Mouse (Mus musculus) large intestine, adult 2 months (tissue): ENCODE measurements around the gene Hoxc10. TPM values are rescaled to one million over a fixed set of nuclear protein-coding genes. Genes with fewer than 3 reads are reported as not detected.

ENCODE experiments used
- DNase-seq: peaks from one replicate; pipeline ENCODE4 v3.0.0-alpha.2; 2012; ENCODE audit warnings: low read depth, low spot score
- WGBS: fragments of 180-500 bp; shearing (Covaris S2); methylation state at CpG from one replicate; pipeline ENCODE4 v1.1.7; 2018; 5-methylcytosine and 5-hydroxymethylcytosine counted together
- polyA plus RNA-seq: library from polyadenylated mRNA; depleted of rRNA; stranded (reverse); fragments of >200 nt; gene quantifications from 2 replicates; pipeline ENCODE4 v1.2.3, GENCODE M21; 2012

Gene Hoxc10
- polyA plus RNA-seq, 1 experiment, result 0.07 TPM

DNA sequence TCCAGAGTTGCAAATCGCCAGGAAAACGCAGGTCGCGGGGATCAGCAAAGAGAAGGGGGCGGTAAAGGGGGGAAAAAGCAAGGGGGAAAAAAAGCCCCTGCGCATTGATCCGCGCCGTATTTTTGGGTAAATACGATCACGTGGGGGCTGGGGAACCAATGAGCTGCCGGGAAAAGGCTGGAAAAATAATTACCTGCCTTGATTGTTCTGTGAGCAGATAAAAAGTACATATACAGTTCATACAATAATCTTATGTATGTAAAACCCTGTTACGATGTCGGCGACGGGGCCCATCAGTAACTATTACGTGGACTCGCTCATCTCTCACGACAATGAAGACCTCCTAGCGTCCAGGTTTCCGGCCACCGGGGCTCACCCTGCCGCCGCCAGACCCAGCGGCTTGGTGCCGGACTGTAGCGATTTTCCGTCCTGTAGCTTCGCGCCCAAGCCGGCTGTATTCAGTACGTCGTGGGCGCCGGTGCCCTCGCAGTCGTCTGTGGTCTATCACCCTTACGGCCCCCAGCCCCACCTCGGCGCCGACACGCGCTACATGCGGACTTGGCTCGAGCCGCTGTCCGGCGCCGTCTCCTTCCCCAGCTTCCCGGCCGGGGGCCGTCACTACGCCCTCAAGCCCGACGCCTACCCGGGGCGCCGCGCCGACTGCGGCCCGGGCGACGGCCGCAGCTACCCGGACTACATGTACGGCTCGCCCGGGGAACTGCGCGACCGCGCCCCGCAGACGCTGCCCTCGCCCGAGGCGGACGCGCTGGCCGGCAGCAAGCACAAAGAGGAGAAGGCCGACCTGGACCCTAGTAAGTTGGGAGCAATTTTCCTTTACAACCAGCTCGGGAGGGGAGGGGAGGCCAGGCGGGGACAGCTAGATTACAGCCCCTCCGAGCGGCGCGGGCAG is 15.0 kb downstream of the Hoxc10 start:
- no peak for DNase-seq
- 2% methylated on average over 88 of the region's 88 CpGs for WGBS

DNA sequence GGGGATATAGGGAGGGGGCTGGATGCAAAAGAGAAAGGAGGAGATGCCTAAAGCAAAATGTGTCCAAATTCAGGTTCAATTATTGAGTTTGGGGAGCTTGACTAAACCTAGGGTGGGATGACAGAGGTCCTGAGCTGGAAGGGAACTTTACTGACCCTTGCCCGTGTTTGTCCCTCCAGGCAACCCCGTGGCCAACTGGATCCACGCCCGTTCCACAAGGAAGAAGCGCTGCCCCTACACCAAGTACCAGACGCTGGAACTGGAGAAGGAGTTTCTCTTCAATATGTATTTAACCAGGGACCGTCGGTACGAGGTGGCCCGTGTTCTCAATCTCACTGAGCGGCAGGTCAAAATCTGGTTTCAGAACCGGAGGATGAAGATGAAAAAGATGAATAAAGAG is 17.1 kb downstream of the Hoxc10 start:
- no peak for DNase-seq
- WGBS, result 19% methylated on average over 12 of the region's 12 CpGs

DNA sequence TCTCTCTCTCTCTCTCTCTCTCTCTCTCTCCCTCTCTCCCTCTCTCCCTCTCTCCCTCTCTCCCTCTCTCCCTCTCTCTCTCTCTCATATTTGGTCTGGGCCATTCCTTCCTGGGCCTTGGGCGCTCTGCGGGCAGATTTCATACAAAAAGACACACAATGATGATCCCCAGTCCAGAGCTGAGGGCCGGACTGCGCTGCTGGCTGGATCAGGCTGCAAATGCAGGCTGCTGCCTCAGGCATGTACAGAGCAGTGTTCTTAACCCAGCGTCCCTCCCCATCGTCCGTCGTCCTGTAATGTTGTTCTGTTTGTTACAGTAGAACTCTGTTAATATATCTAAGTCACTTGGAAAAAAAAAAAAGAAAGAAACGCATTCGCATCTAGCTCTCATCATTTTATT is 17.9 kb downstream of the Hoxc10 start:
- no peak for DNase-seq
- WGBS, result 31% methylated on average over 10 of the region's 10 CpGs

DNA sequence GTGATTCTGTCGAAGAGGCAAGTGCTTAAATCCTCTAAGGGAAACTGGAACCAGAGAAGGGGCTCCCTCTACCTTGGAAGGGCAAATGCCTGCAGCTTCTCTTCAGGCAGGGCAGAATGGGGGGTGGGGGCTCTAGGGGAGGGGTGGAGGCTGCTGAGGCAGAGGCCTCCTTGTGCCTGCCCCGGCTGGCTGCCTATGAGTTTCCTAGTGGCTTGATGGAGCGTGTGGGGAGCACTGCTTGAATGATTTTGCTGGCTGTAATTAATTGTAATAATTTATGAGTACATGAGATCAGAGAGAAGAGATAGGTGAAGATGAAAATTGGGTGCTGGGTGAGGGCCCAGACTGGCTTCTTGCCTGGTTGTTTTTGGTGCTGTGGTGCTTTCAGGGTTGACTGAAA is 18.3 kb downstream of the Hoxc10 start:
- no peak for DNase-seq
- 48% methylated on average over 3 of the region's 3 CpGs for WGBS

DNA sequence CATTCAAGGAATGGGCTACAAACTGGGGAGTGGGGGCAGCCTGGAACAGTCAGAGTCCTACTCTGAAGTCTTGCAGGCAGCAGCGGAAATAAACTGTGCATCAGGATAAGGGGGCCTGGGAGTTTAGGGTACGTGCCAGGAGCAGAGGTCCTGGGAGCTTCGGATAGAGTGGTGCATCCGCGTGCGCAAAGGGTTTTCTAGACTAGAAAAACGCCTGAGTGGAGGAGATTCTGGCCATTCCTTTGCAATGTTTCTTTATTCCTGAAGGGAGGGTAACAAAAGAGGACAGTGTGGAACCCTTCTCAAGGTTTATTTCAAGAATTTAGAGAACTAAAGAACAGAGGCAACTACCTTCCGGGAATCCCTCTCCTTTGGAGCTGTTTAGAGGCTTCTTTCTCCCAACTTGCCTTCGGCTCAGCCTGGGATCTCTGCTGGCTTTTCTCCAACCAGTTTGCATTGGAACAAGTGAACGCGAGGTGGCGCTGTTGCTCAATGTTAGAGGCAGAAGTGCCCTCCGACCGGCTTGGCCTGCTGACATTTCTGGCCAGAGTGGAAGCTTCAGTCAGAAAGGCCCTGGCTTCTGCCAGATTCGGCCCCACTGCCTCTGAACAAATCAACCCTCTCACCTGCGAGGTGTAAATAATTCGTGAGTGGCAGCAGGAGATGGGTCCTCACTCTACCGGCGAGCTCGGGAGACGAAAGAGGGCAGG is 20.7 kb downstream of the Hoxc10 start:
- 7% methylated on average over 21 of the region's 21 CpGs for WGBS
- DNase-seq, result peak; percentile 72

DNA sequence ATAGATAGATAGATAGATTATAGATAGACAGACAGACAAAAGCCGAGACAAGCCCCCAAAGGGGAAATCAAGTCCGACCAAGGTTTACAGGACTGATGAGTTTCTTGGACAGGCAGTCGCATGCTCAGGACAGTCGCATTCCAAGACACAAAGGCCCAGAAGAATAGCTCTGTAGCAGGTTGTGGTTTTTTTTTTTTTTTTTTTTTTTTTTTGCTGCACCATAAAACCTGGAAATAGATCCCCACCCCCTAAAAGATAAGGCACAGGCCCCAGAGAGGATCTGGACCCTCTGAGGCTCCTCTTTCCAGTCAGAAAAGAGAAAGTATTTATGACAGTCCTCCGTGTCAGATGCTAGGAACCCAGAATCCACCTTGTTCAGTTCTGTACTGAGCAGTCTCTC is 21.5 kb downstream of the Hoxc10 start:
- no peak for DNase-seq
- WGBS, result 28% methylated on average over 5 of the region's 5 CpGs

DNA sequence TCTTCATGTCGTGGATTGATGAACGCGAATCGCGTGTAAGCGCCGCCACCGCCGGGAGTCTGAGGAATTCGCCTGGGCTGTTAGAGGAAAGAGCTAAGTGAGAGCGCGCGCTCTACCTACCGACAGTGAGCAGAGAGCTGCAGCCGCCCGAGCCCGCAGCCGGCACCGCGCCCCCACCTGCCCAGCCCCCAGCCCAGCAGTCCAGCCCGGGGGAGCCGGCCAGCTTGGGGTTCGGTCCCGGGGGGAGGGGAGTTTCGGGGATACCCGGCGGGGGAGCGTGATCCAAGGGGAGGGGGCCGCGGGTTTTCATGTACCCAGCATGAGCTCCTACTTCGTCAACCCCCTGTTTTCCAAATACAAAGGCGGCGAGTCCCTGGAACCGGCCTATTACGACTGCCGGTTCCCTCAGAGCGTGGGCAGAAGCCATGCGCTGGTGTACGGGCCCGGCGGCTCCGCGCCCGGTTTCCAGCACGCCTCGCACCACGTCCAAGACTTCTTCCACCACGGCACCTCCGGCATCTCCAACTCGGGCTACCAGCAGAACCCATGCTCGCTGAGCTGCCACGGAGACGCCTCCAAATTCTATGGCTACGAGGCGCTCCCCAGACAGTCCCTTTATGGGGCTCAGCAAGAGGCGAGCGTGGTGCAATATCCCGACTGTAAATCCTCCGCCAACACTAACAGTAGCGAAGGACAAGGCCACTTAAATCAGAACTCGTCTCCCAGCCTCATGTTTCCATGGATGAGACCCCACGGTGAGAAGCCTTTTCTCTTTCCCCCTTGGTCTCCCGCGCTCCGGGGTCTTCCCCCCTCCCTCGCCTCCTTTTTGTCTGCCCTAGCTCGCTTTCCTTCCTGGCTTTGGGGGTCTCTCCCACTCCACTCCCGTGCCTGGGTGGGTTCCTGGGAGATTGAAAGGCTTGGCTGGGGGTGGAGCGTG is 24.1 kb downstream of the Hoxc10 start, which contains the start of gene Hoxc8:
Gene Hoxc8, plus strand, starts transcription at position 147 of the 937 bp plus-strand sequence.
- DNase-seq, result no peak
- WGBS, result 7% methylated on average over 69 of the region's 69 CpGs

DNA sequence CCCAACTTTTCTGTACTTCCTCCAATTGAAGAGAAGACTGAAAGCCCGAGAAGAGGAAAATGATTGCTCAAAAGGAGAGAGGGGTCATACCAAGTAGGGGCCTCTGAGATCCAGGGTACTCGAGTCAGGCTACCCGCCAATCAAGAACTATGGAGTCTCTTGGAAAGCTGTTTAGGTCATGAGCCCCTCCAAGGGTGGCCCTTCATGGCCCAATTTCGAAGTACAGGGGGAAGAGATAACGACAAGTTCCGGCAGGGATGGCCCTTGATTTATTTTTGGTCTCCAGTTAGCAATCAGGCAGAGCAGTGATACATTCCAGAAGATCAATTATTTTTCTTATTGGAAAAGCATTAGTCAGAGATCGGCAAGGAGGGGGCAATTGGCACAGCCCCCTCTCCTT is 25.2 kb downstream of the Hoxc10 start:
- no peak for DNase-seq
- WGBS, result 11% methylated on average over 7 of the region's 7 CpGs

DNA sequence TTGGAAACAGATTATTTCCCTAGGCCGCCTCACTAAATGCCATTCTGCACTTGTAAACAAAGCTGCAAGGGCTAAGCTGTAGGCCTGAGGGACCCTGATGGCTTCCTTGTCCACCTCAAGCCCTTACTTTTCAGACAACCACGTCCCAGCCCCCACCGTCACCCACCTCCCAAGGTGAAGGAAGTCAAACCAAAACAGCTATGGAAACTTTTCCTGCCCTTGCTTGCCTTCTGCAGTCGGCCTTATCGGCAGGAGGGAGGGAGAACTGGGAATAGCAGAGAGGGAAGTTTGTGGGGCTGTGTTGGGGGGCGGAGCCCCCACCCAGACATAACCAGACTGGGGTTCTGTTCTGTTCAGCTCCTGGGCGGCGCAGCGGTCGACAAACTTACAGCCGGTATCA is 25.6 kb downstream of the Hoxc10 start:
- WGBS, result 15% methylated on average over 11 of the region's 11 CpGs
- no peak for DNase-seq

DNA sequence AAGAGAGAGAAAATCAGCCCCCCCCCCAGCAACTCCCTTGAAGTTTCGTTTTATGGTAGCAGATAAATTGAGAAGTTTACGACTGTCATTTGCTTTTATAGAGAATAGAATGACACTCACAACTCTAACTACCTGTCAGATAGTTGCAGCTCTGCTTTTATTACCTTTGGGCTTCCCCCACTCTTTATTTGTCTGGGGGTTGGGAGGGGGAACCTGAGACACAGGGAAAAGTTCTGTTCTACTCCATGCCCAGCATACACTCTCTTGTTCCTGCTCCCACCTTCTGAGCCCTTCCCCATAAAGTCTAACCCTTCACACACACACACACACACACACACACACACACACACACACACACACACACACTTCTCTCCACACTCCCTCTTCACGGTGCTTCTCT is 26.3 kb downstream of the Hoxc10 start:
- 15% methylated on average over 3 of the region's 3 CpGs for WGBS

DNA sequence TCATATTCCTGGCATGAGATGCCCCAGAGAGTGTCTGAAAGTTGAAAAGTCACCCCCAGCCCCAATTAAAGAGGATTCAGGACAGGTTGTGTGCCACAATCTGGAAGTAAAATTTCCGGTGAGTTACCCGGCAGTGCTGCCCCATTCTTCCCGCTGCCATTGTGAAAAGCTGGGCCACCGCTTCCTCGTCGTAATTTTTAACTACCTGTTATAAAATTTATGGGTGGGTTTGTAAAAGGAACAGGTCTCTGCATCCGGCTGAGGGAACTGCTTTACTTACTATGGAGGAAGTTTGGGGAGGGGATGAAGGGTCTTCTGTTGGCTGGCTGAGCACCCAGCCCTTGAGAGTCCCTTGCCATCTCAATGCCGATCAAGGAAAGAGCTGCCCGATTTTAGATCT is 30.0 kb downstream of the Hoxc10 start:
- no peak for DNase-seq
- 10% methylated on average over 9 of the region's 9 CpGs for WGBS

More for the DNA sequence above, 26.3 kb downstream of the Hoxc10 start:
- DNase-seq, result no peak

DNA sequence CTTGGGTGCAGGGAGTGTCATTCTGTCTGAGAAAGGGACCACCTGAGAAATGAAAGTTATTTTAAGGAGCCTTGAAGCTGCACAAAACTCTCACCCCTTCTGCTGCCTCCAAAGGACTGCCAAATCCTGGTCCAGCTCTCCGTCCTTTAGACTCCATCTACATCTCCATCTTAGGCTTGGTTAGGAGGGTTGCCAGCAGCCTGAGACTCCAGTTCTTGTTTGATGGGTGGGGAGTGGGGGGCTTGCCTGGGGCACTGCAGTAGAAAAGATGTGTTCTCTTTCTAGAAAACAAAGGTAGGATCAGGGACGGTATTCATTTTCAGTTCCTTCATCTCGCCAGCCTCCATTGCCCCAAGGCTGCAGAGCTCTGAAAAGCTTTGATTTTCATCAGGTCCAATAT is 30.8 kb downstream of the Hoxc10 start:
- DNase-seq, result no peak
- 12% methylated on average over 3 of the region's 3 CpGs for WGBS

DNA sequence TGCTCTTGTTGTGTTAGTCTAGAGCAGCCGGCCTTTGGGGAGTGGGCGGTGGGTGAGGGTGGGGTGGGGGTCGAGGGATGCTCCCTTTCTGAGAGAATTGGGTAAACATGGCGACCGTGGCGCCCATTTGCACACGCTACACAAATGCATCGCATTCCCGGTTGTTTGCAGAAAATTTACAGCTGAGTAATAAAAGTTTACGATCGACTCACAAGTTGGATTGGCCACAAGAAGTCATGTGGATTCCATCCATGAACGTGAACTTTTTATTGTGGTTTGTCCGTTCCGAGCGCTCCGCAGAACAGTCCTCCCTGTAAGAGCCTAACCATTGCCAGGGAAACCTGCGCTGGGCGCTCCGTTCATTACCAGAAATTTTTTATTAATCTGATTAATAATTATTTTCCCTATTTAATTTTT is 31.4 kb downstream of the Hoxc10 start, which contains the start of gene Hoxc6:
Gene Hoxc6, plus strand, starts transcription at position 319 of the 417 bp plus-strand sequence.
- 2% methylated on average over 19 of the region's 19 CpGs for WGBS
- DNase-seq, result no peak

DNA sequence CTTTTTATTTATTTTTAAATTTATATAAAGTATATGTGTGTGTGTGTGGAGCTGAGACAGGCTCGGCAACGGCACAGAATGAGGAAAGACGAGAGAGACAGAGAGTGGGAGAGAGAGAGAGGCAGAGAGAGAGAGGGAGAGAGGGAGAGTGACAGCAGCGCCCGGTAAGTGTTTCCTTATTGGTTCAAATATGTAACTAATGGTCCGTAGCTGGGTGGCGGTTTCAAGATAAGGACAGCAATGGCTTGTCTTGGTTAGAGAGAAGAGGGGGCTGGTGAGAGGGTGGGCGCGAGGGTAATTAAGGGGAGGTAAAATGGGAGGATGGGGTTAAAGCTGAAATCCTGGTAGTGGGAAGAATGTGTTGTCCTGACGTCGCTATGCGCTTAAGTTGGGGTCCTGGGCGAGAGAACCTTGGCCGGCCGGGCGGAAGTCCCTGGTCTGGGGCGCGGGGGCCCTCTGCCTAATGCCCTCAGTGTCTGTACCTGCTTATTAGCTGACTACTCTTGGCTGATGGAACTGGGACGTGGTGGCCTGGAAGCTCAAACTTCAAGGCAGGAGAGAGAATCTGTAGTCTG is 32.1 kb downstream of the Hoxc10 start:
- DNase-seq, result no peak
- WGBS, result 3% methylated on average over 19 of the region's 19 CpGs

DNA sequence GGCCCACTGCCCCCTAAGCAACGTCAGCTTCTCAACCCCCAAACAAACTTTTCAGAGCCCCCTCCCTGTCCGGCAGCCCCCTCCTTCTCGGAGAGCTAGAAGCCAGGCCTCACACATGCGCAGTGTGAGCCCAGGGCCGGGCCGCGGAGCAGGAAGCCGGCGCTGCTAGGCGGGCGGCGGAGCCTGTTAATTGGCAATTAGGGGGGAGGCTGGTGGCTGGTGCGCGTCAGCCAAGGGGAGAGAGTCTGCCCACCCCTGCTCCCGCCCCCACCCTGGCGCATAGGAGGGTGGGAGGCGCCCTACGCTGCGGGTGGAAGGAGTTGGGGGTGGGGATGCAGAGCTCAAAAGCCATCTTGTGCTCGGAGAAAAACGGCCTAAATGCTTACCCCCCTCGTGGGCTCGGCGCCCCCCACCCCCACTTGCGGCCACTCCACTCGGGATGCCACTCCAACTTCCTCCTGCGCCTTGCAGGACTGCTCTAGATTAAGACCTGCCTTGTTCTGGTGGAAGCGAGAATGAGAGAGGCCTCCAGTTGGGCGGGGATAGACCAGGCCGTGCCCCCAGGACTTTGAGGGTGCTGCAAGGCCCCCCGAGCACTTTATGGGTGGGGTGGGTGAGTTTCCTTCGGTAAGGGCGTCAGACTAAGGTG is 32.7 kb downstream of the Hoxc10 start:
- WGBS, result 4% methylated on average over 33 of the region's 33 CpGs
- DNase-seq, result no peak

DNA sequence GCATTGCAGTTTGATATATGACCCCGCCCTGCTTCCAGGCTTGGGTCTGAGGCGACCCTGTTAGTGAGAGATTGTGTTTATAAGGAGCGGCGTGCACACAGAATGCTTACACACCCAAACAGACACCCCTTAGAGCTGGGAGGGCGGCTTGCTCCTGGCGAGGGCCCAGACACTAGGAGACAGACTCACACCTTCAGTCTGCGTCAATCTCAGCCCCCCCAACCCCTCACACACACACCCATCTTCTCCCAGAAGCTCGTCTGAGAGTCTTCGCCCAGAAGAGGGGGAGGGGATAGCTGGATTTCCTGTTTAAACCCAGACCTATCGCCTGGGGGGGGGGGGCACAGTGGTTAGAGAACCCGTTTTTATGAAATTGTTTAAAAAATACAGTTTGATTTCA is 33.4 kb downstream of the Hoxc10 start:
- no peak for DNase-seq
- 12% methylated on average over 11 of the region's 11 CpGs for WGBS

DNA sequence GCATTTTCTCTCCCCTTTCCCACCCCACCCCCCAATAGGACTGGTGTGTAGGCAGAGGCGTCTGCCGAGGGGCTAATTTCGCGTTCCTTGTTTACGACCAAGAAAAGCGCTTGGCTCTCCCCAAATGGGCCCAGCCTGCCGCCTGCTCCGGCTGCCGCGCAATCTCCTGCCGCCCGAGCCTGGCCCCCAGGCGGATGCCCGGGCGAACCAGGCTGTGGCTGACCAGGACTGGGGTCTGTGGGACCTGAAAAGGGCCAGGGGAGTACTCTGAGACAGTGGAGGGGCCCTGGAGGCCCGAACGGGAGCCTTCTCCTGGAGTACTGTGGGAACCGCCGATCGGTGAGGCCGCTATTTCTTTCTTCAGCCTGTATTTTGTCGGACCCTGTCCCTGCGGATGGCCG is 33.9 kb downstream of the Hoxc10 start:
- 14% methylated on average over 24 of the region's 24 CpGs for WGBS
- DNase-seq, result no peak

DNA sequence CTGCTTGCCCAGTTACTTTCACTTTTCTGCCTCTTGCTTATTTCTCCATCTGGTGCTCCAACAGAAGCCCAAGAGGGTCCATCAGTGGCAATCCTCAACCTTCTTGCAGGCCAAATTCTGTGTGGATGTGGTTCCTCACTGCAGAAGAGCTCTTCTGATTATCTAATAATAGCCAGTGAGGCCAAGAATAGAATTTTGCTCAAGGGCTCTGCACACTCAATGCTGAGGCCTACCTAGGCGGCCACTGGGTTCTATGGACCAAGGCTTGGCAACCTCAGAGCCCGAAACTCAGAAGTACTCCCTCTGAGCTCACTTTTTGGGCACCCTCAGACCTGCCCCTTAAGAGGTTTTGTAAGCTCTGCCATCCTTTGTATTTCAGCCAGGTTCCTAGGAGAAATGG is 34.8 kb downstream of the Hoxc10 start:
- DNase-seq, result no peak
- 70% methylated on average over 2 of the region's 2 CpGs for WGBS

DNA sequence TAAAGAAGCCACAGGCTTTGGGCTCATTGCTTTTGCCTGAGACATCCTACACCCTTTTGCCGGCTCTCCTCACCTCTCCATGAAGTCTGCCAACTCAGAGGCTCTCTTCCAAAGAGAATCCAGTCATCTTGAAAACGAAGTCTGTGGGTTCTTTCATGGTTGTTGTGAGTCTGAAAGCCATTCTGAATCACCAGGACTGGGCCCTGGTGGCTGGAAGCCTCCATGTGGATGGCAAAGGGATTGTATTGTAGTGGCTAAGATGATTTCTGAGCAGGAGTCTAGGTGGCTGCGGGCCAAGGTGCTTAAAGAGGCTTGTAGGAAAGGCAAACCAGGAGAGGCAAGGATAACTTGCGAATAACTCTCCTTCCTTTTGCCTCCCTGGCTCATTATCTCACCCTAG is 35.6 kb downstream of the Hoxc10 start:
- DNase-seq, result no peak
- 34% methylated on average over 4 of the region's 4 CpGs for WGBS
